Mouse (Mus musculus) c-Kit-positive CD71-positive TER-119-positive erythroid progenitor cells, embryonic 14.5 days (primary cell): ENCODE data around the gene Pcyt1a.
"Not testable (repeated sequence)": the region's sequence is repeated elsewhere in the genome, so short reads cannot be mapped to it uniquely, and the experiment has no call there.

ENCODE experiments used
- DNase-seq: peaks from one replicate; pipeline ENCODE4 v3.0.0-alpha.2; 2013; ENCODE audit warnings: low spot score

Gene Pcyt1a

DNA sequence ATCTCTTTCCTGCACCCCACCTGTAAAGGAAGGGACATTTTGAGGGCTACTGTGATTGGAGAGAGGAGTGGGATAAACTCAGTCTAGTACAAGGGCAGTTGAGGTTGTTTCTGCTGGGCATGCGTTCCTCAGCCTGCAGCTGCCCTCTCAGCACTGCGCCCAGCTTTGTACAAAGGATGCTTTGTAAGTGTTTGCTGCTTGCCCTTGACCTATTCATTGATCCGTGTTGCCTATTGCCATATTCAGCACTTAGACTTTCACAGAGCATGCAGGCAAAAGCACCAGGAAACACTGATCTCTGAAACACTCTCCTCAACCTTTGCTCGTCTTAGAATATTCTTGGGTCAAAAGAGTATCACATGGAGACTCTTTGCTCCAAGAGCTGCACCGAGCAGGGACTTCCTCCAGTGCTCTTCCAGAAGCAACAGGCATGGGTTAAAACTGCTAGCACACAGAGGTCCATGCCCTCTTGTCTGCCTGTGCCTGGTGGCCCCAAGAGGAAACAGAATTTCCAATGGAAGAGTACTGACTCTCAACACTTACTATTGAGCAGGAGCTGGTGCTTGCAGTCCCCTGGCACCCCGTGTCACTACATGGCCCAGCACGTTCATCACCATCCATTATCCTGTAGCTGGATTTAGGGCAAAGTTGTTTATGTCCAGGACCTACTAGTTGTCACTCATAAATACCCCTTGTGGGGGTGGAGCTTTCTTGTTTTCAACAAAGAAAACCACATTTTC lies 41.7 kb downstream of the Pcyt1a start:
- DNase-seq: no peak

DNA sequence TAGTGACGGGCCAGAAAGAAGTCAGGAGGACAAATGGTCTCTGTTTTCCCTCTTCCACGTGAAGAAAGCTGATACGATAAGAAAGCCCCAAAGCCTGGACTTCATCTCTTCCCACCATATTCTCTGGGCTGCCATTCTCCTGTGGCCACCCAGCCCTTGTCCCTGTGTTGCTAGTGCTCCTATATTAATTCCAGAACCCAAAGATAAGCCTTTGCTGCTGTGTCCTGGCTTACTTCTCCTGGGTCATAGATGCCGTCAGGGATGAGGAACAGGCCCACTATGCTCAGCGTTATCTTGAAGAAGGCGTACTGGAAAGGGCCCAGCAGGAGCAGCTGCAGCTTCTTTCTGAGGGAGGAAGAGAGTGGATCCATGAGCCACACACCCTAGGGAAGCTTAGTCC lies 46.6 kb downstream of the Pcyt1a start:
- no peak for DNase-seq

DNA sequence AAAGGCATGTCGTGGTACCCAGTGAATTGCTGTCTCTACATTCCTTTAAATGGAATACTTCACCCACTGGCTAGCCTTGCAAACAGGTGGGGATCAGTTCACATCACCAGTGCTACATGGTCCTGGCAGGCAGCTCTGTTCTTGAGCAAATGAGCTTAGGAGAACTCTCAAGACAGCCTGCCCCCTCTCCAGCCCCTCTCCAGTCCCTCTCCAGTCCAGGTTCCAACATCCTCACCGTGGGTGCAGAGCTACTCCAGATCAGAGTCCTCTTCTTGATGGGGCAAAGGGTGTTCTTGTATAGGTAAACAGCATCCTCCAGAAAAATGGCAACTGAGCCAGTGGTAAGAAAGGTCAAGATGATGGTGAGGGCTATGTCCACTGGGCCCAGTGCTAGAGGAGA lies 48.7 kb downstream of the Pcyt1a start:
- DNase-seq: no peak

DNA sequence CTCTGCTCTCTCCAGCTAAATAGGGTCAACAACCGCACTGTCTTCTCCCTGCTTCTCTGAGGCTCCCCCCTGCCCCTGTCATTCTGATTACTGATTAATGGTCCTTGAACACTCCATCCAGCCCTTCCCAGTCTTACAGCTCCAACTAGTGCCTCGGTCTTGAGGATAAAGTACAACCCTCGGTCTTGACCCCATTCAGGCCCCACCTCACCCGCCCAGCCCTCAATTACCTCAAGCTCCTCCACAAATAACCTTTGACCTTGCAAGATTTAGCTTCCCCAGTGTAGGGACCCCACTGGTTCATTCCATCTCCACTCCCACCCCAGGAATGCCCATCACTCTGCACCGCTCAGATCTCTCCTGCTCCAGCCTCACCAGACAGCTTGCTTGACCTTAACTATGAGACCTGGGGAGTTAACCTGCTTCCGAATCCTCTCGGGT lies 53.7 kb downstream of the Pcyt1a start:
- DNase-seq: no peak

DNA sequence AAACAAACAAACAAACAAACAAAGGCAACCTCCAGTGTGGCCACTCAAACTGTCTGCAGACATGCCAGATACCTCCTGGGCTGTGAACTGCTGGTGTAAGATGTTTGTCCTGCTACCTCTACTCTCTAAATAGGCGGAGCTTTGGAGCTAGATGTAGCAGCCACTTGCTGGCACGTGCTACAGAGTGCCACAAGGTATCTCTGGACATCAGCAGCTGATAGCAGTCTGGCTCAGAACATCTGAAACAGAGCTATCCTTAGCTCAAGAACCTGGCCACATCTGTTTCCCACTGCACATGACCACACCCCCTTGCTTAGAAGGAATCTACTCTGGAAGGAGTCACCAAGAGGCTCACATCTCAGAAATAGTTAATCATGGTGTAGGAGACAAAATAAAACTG lies 54.5 kb downstream of the Pcyt1a start:
- no peak for DNase-seq

DNA sequence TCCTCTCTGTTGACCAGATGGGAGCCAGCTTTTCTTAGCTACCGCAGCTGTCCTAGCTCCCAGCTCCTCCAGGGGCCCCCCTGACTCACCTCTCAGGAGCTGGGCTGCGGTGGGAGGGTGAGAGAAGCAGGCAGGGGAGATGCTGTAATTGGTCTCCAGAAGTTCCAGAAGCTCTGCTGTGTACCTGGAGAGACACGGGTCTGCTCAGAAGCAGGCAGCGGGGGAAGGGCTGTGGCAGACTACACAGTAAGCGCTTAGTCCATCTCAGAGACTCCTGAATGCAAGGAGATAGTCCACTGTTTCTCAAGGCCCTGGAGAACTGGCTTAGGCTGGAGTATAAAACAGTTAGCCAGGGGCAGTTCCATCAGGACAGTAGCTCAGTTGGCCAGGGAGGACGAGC lies 55.3 kb downstream of the Pcyt1a start:
- DNase-seq: no peak

DNA sequence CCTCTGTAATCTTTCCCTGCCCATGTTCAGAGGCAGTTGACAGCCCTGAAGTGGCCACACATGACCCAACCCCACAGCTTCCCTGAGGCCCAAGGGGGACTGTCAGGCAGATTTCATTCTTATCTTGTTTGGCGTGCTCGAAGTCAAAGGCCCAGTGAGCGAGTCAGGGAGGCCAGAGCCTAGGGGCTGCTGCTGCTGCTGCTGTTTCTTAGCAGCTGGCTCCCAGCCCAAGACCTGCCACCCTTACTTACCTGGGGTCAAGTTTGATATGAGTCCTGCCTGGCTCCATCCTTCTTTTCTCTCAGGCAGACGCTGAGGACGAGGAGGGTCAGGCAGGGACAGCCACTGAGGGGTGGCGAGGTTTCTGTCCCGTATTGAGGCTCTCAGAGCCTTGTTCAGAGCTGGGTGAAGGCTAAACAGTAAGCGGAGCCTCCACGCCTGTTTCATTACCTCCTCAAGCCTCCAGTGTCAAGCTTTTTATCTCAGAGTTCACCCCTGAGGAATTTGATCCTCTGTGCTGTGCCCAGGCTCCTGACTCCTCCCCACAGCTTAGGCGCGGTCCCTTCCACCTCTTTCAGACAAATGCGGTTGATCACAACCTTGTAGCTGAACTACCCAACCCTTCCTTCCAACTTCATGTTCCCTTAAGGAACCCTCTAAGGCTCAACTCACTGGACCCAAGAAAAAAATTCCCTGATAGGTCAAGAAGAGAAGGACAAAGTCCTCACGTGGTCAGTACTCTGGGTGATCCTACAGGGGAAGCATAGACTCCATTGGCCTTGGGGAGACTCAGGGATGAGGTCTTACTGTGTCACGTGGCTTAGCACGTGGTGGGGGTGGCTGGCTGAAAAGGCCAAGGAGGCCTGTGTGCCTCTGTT lies 56.8 kb downstream of the Pcyt1a start, which contains the start of gene Slc51a:
Gene Slc51a (minus strand): TSS at position 646 of the 878 bp plus-strand sequence.
- peak; percentile 70 for DNase-seq

DNA sequence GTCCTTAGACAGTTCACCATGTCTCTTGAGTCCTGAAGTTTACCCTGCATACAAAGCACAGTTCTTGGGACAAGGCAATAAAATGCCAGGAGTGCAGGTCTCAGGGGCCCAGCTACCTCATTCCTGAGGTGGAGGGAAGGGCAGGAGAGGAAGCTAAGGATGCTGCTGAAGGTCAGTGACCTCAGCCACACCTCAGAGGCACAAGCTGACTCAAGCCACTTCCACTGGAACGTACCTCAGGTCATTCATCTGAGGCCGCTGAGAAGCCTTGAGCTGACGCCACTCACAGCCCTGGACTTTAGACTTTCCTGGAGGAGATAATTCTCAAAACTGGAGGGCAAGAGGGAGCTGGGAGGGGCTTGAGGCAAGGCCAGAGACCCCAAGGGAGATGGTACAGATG lies 58.2 kb downstream of the Pcyt1a start:
- DNase-seq: no peak

DNA sequence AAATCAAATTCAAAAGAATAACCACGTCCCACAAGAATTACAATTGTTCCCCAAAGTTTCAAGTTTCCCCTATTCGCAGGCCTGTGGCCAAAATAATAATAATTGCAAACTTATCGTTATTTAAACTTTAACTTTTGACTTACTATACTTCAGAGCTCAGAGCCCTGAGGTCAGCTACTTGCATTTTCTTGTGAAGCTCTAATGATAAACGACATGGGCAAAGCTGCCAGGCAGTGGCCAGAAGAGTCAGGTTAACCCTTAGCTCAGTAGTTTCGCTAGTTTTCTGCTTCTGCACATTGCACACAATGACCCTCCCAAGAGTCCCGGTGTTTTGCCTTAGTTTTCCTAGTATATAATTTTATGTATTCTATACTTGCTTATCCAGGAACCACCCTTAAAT lies 63.6 kb downstream of the Pcyt1a start:
- DNase-seq: not testable (repeated sequence)

DNA sequence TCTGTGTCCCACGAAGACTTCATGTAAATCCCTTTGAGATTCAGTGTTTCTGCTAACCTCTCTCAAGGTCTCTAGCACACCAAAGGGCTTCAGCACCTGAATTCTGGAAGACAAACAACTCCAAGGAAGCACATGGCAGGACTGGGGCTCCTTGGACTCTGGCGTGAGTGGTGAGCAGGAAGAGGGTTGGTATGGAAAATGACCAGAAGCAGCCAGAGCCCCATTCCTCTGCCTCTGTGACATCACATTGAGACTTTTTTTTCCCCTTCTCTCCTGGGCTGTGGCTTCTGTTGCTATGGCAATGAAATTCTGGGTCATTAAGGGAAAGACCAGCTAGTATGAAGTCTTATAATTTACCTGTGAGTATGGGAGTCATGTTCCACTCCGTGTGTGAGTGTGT lies 65.2 kb downstream of the Pcyt1a start, which contains the start of gene Zdhhc19:
Gene Zdhhc19 (plus strand): TSS at position 301 of the 400 bp plus-strand sequence.
- DNase-seq: no peak

DNA sequence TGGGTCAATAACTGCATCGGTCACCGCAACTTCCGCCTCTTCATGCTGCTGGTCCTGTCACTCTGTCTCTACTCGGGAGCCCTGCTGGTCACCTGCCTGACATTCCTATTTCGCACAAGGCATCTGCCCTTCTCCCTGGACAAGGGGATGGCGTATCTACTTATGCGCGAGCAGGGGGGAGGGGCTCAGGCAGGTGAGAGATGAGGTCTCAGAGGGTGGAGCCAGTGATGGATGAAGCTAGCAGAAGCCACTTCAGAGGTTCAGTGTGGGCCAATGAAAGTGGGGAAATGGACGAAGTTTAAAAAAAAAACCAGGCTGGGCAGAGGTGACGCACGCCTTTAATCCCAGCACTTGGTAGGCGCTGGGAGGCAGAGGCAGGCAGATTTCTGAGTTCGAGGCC lies 68.3 kb downstream of the Pcyt1a start:
- no peak for DNase-seq

DNA sequence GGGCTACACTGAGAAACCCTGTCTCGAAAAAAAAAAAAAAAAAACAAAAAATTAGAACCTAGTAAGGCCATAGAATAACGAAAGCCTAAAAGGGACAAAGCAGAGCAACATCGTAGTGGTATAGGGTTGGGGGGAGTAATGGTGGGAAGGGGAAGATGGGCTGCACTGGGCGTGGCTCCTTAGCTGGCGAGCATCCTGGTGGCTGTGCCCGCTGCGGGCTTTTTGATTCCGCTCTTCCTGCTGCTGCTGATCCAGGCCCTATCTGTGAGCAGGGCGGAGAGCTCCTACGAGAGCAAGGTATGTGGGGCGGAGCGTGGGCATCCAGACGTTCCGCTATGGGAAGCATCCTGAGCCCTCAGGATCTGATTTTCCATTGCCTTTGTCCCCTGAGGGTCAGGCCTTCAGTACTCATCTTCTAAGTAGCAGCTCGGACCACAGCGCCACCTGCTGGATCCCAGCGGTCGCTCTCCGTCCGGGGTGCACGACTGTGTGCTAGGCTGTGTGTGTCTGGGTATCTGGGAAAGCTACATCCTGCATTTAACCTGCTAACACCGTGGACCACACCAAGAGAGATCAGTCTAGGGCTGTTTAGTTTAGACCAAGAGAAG lies 68.8 kb downstream of the Pcyt1a start:
- DNase-seq: peak; percentile 83

DNA sequence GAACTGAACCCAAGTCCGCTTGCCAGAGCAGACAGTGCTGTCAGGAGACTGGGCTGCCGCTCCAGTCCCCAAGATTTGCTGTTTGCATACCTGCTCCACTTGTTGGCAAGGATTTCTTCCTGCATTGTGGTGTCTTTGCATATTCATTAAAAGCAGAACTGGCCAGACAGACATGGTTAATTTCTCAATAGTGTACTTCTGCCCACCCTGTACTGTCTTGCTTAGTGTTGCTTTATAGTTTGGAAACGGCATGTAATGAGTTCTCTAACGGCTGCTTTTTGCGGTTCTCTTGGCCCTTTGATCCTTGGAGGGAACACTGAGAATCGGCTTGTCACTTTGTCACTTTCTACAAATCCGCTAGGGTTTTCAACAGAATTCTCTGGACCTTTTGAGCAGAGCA lies 70.7 kb downstream of the Pcyt1a start:
- no peak for DNase-seq

DNA sequence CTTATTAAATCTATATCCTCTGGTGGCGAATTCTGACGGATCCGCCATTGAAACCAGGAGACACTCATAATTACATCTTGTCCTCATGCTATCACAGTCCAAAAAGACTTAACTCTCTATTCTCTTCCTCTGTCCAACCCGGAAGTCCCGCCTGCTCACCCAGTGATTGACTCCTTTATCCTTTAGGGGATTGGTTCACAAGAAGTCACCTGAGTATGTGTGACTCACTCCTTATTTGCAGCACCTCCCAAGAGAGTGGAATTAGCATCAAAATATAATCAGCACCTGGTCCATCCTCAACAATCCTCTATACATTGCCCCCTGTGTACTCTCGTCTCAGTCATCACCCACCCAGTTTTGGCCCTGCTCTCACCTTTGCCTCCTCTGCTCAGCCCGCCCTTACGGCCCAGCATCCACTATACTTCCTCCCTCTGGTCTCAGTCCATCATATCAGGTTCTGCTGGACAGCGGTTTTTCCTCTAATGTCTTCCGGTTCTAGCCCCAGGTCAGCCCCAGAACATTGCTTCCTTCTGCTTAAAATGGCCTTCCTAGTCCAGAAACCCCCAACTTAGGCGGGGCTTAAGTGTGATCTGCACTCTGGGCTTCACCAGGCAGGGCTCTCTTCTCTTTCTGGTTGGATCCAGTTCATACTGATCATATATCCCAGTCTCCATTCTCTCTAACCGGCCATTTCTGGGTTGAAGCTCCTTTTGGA lies 72.1 kb downstream of the Pcyt1a start:
- no peak for DNase-seq

DNA sequence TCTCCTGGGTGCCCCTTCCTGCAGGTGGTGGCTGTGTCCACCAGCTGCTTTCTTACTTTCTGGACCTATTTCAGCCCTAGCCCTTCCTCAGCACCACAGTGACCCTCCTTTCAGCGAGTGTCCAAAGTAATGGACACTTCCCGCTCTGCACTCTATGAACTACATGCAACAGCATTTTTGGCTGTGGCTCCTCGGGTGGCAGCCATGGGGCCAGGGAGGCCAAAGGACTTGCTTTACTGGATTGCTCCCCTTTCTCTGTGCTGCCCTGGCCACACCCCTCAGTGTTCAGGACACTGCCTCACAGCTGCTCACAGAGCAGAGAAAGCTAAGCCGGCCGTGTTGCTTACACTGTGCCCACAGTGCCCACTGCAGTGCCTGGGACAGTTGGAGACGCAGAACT lies 72.9 kb downstream of the Pcyt1a start:
- no peak for DNase-seq

DNA sequence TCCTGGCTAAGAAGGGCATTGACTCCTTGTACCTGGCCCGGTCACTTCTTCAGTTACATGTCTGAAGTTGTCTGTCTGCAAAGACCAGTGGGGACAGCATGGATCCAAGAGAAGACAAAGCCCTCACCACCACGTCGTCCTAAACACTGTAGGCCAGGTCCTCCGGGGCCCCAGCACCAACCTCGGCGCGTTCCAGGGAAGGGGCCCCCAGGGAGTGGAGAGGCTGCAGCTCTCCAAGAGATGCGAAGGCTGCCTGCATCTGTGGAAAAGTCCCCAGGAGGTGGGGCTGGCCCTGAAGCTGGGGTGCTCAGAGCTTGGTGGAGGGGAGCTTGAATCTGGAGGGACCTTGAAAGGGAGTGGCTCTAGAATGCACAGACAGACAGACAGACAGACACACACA lies 75.6 kb downstream of the Pcyt1a start:
- no peak for DNase-seq

DNA sequence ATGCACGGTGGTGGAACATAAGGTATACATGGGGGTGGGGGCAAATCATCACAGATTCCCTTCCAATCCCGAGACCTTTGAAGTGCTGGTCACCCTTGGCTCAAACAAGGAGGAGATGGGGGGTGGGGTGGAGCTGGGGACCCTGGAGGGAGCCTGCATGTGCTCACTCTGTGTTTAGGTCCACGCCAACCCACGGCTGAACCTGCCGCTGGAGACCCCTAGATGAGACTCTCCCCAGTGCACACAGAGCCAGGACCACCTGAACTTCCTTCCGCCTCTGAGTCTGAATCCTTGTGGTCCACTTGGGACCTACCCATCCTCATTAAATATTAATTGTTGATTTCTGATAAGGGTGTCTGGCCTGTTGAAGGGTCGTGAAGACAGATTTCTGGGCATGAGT lies 76.1 kb downstream of the Pcyt1a start:
- DNase-seq: no peak

DNA sequence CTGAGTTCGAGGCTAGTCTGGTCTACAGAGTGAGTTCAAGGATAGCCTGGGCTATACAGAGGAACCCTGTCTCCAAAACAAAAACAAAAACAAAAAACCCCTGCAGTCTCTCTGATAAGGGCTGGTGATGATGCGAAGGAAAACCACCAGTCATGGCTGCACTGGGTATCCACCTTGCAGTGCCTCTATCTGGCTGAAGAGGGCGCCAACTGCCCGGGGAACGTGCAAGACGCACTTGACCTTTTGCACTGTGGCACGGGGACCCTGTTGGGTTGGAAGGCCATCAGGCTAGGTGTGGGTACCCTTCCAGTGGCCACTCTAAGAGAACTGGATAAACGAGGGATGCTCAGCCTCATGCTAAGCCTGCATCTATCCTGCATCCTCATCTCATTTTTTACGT lies 76.7 kb downstream of the Pcyt1a start:
- DNase-seq: peak; percentile 93

DNA sequence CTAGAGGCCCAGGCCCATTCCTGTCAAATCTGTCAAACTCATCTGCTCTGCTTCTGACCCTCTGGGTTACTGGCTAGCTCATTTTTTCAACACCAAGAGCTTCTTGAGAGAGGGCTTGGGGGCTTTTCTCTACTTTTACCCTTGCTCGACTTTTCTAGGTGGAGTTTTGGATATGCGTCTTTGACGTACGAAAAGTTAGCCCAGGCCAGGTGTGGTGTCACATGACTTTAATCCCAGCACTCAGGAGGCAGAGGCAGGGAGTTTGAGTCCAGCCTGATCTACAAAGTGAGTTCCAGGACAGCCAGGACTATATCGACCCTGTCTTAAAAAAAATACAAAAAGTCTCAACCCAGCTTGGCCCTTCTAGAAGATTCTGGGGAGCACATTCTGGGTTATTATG lies 77.3 kb downstream of the Pcyt1a start:
- peak; percentile 46 for DNase-seq

DNA sequence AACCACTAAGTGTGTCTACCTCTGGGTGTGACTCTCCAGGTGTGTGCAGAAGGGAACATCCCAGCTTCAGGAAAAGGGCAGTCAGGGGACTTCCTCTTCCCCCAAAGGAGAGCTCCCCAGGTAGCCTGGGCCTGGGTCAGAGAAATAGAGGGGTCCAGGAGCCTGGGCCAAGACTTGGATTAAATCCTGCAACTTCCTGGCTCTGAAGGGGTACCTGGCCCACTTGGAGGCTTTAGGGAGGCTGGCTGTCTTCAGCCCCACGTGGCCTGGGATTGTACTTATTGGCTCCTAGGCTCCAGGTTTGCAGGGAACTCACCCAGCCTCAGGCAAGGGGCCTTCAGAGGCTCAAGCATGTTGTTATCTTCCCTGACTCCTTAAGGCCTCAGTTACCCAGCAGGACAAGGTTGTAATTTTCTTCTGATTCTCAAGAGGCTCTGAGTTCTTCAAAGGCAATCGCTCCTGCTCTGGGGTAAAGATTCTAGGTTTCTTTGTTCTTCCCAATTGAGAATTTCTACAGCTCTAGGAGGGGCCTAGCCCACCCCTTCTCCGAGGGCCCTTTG lies 77.9 kb downstream of the Pcyt1a start:
- DNase-seq: no peak

DNA sequence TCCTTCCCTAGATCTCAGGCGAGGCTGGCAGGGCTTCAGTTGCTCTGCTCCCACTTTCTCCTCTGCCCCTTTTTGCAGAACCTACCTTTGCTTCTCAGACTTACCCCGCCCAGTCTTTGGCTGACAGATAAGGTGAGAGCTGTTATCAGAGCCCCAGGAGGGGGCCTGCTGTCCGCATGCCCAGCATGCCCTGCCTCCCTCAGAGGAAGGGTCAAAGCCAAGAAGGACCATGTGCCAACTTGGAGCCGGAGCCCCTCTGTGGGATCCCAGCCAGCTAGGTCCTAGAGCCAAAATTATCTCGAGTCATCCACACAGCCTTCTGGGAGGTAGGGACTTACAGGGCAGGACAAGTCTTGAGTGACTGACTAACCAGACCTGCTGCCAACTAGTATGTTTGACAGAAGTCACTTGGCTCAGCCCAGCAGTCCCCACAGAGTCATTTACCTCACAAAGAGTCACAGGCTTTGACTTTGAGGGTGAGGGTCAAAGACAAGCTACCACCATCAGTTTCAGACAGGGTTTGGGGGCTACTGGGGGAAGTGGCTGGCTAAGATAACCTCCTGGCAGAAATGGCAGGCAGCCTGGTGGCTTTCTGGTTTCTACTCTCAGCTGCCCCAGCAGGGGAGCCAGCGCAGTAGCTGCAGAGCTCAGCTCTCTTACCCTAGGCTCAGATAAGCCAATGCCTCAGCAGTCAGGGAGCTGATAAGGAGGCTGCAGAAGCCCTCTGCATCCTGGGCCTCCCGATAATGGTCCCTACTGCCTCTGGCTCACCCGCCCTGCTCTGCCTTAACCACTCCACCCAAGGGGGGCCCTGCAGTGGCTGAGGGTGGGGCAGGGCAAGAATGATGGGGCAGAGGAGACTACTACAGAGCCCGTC lies 78.6 kb downstream of the Pcyt1a start:
- DNase-seq: peak; percentile 96
